Mouse (Mus musculus) left cerebral cortex, postnatal 14 days (tissue): ENCODE measurements at regions not wholly inside any gene's neighbourhood (a gene's known extent, or its start where the extent isn't known, plus 50 kb on each side); places are given as distances from the start of the nearest gene placed in this dataset.
A peak's percentile ranks its signal among the peaks of the same experiment; 100 is the strongest.

ENCODE experiments used
- DNase-seq, 2 experiments: peaks; one replicate each; pipeline ENCODE4 v3.0.0; 2021 to 2022; ENCODE audit warnings: low spot score in 2 of 2, mixed read lengths in 1 of 2
- intact Hi-C: fragments of 180-260 bp; cut with DNase I; formaldehyde crosslinking; loops from one replicate; pipeline ENCODE4 v1.15.1; 2025

DNA sequence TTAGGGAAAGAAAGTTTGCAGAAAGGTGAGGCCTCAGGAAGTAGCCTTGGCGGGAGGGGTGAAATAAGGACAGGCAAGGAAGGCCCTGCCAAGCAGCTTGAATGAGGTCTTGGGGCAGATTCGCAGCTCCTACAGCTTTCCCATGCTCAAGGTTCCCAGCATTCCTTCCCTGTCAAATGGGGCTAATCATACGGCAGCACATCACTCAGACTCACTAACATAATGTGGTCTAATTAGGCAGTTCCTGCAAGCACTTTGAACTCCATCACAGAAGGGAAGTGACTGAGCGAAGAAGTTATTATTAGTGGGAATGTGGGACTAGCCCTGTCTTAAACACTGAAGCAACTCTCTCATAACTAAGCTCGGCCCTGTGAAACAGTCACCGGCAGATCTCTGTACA, 87.1 kb upstream of the Gm10260 start:
- DNase-seq = no peak
- intact Hi-C loops = no loop called here

DNA sequence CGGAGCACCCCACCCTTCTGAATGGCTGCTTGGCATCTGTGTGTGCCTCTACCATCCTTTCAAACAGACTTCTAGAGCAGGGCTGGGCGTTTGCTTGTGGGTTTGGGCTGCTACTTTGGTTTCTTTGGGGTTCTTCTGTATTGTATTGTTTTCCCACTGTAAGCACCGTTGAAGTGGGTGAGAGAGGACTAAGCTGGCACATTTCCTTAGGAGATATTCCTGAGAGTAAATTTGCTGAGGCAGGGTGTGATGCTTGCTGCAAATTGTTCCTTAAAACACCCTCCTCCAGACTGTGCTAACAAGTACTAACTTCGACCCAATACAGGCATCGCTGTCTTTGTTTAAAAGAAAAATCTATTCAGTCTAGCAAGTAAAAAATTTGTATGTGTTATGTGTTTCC, 84.7 kb upstream of the Gm10260 start:
- intact Hi-C loops = no loop called here
- DNase-seq = no peak

DNA sequence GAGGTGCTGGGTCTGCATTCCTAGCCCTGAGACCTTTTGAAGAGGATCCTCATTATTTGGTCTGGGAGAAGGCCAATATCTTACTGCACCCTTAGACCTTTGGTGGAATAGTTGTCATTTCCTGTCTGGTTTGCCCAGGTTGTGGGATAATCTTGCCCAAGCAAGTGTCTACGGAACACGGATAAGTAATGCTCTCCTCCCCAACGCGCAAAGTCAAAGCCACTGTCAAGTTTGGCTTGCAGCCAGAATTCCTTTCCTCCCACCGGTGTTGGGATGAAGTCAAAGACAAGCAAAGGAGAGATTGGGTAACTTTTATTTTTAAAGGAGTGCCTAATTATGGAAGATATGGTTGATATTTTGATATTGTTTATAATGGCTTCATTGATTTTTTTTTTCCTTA, 82.4 kb upstream of the Gm10260 start:
- no peak for DNase-seq
- intact Hi-C loops = no loop called here

DNA sequence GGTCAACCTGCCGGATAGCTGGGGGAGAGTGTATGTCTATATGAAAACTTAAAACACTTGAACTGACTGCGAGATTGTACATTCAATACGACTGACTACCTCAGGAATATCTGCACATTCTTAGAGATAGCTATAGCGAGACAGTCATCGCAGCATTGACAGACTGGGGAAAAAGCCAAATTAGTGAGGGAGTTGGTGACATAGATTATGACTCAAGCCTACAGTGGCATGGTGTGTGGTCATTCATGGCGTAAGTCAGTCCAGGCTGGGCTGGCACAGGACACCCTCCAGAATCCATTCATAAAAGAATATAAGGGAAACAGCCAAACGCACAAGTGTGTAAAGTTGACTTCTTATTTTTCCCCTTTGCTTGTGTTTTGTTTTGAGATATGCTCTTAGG, 81.1 kb upstream of the Gm10260 start:
- intact Hi-C loops = no loop called here
- no peak for DNase-seq

DNA sequence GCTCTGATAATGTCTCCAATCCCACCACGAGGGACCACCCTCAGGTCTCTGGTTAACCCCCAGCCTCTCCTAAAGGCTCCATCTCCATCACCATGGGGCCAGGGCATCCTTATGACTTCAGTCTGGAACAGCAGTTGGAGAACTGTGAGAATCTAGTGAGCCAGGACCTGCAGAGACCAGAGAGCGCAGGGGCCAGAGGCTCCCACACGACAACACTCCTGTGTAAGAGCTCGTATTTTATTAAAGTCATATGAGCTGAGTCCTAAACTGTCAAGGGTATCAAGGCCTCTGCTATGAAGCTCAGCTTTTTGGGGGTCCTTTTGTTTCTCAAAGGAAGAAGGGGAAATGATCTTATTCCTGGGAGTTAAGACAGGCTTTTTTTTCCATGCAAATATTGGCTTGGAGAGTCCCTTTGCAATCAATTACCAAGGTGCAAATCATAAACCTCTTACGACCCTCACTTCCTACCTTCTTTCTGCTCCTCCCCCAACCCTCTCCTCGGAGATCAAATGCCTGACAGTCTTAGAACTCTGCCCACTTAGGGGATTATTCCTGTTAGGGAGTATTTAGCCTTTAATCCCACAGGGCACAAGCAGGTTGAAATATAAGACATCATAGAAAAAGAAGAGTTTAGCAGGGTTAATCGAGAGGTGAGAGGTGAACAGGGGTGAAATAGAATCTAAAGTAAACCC, 79.3 kb upstream of the Gm10260 start:
- no peak for DNase-seq
- intact Hi-C loops = no loop called here

DNA sequence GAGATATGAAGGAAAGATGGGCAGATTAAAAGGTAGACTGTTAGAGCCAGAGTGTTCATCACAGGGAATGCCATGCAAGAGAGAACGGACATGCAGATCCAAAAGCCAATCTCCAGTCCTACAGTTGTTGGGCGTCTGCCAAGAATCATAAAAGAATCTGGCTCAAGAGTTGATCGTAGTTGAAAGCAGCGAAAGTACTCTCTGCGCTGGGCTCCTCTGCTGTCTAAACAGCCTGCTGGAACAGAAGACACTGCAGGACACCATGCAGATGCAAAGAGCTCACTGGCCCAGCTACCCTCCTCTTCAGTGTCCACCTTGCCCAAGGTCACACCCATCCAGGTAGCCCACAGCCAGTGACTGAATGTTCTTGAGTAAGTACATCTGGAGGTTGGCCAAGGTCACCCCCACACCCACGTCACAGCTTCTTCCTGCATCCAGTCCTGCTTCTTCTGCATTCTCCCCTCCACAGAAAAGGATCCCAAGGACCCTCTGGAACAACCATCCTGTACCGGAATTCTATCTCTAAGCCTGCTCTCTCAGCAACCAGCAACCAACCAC, 77.1 kb upstream of the Gm10260 start:
- DNase-seq = peak in 1 of 2 experiments; percentile 22
- intact Hi-C loops = no loop called here

DNA sequence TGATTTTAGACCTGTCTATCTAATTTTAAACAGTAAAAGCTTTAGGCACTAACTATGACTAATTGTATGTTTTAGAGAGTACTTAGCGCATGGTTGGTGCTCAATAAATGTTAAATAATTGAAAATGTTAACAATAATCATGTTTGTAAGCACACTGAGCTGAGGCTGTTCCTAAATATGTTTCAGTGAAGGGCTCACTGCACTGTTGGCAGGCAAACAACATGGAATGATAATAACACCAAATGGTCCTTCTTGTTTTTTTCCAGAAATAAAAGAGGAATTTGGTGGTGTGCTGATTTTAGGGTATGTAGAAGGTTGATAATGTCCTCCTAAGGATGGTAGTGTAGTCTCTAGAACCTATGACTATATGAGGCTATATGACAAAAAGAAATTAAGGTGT, 72.0 kb upstream of the Gm10260 start:
- intact Hi-C loops = no loop called here
- DNase-seq = no peak

DNA sequence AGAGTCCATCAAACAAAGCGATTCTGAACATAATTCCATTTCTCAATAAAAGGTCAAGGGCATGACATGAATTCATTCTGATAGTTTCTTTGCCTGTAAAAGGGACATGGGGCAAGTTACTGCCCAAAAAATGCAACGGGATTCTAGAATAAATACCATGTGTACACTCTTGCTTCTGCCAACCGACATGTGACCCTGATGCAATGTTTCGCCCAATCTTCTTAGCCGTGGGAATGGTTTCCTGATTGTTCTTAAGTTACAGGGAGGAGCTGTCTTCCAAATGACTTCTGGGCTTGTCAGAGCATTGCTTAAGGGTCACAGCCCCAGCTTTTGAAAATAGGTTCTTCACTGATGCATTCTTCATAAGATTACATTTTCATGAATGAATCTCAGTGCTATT, 71.4 kb upstream of the Gm10260 start:
- DNase-seq = no peak
- intact Hi-C loops = no loop called here

DNA sequence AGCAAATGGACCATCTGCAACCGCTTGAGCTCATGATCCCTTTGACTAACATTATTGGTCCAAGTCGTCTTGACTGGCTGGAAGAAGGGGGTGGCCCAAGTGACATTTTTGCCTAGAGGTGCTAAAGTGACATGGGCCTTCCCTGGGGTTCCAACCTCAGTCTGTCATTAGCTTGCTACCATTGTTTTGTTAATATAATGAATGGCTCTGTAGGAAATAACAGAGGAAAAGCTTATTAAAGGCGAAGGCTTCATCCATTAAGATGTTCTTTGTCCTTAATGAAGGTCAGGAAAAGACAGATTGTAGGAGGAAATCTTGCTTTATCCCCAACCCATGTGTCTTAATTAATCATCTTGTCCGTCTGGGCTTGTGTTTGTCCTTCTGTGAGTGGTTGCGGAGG, 69.1 kb upstream of the Gm10260 start:
- intact Hi-C loops = no loop called here

DNA sequence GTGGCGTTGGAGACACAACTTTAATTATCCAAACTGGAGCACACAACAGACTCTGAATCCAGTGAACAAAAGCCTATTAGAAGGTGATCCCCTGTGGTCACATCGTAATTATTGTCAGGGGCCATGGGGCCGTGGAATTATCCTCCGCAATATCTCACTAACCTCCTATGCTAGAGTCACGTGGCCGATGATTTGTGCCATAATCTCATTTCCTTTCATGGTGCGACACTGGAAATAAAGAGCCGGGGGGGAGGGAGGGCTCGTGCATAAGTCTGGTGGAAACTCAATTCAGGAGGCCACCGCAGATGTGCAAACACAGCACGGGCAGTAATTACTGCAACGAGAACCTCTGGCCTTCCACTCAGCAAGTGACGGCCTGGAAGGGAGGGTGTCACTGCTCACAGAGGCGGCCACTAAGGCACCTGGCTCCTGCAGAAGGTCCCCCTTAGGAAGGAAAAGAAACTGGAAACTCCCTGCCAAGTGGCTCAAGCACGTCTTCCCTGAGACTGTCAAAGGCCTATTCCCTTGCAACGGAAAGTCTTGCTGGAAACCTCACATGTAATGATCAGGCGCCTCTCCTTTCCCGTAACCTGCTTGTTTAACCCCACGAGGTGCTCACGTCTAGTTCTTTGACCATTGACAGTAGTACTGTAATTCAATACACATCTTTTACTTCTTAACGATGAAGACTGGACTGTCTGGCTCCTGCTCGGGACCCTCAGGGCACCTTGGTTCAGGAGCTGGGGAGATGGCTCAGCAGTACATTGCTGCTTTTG, 65.6 kb upstream of the Gm10260 start:
- no peak for DNase-seq
- intact Hi-C loops = no loop called here

More for the DNA sequence above, 69.1 kb upstream of the Gm10260 start:
- DNase-seq = no peak

DNA sequence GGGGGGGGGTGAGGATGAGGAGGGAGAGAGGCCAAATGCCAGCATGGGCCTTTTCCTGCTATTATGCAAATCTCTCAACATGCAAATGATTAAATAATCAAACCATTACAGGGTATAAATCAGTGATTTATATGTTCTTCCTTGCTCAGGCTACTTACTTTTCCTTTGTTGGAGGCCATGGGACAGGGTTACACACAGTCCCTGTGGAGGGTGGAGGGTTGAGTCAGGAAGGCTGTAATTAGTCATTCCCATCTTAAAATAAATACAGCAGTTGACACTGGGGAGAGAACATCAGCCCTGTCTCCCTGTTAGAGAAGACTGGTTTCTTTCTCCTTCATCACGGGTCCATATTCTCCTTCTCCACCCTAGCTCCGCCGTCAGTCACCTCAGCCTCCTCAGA, 64.9 kb upstream of the Gm10260 start:
- intact Hi-C loops = no loop called here
- no peak for DNase-seq

DNA sequence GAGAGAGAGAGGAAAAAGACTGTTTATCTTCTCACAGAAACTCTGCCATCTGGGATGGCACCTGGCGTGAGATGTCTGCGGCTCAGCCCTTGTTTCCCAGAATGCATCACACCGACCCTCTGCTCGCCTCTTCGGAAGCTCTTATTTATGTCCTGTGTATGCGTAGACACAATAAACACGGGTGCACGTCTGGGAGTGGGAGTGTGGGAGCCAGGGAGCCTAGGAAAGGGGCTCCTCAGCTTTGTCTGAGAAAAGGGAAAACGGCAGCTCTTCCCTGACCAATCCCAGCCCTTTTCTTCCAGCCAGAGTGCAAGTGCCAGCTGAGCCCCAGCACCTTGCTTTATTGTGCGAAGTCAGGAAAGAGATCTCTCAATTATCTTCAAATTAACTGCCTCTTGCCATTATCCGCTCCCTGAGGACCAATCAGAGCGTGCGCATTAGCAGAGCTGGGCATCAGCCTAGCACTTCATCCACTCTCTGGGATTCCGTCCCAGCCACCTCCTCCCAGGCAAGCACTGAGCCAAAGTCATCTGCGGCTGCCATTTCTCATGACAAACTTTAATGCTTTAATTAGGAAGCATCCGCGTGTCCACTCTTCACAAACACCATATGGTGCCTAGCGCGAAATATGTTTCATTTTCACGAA, 63.8 kb upstream of the Gm10260 start:
- intact Hi-C loops = no loop called here
- peak; percentile 37 to 40 for DNase-seq

DNA sequence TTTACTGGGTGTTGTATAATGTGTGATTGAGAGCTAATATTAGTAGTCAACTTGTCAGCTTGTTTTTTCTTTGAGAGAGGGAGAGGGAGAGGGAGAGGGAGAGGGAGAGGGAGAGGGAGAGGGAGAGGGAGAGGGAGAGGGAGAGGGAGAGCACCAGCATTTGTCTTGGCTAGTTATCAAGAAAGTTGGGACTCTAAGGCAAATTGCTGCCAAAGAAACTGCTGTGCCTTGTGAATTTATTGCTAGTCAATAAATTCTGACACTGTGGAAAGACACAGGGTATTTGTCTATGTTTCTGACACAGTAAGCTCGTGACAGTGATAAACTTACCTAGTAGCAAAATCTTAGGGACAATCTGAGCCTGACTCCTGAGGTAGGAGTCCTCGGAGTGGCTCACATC, 61.2 kb upstream of the Gm10260 start:
- DNase-seq = no peak
- intact Hi-C loops = no loop called here

DNA sequence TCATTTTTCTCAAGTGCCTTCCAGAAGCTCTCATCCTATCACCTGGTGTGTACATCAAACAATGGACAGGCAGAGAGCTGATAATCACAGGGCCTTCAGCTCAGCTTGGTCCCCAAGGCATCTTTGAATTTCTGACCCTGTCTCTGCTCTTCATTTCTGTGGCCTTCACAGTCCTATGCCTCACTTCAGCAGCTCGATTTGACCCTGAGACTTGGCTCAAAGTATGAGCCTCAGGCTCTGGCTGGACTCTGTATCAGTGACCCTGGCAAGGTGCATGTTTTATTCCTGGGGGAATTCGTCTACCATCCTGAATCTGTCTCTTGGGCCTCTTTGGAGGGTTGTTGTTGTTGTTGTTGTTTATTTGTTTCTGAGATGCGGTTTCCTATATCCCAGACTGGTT, 60.6 kb upstream of the Gm10260 start:
- intact Hi-C loops = no loop called here
- DNase-seq = no peak

DNA sequence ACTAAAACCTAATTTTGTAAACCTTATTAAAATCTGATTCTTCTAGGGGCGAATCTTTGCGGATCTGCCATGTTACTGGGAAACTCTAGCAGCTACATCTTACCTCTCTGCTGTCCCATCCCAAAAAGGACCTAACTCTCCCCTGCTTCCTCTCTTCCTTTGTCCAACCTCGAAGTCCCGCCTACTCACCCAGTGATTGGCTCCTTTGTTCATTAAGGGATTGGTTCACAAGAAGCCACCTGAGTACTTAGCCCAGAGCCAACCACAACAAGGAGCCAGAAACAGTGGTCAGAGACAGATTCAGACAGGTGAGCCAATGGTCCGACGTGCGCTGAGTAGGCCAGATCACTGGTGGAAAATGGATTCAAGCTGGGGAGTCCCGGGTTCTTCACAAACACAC, 60.0 kb upstream of the Gm10260 start:
- DNase-seq = no peak
- intact Hi-C loops = no loop called here

DNA sequence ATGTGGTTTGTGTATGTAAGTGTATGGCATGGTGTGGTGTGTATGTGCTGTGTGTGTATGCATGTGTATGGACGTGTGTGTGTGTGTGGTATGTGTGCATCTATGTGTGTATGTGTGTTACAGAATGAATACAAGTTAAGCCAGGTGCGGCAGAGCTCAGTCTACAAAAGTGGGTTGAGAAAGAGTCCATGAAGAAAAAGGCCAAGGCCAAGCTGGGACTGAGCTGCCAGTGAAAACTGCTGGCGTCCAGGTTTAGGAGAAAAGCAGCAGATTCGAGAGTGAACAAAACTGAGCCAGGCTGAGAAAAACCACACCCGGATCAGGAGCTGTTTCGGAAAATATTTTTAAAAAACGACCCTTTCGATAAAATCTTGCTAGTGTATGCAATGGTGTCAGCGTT, 58.6 kb upstream of the Gm10260 start:
- no peak for DNase-seq
- intact Hi-C loops = no loop called here

DNA sequence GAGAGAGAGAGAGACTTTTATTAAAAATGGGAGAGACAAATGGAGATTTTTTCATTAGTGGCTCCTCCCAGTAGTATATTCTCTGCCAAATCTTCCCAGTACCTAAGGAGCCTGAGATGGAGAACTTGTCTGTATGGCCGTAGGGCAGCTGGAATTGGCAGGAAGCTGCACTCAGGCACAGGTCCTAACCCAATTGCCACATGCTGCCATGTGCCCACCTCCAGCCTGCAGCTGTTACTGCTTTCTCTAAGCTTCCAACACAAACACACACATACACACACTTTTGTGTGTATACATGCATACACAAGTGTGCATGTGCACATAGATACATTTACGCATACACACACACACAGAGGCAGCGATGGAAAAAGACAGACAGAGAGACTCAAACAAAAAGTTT, 56.5 kb upstream of the Gm10260 start:
- intact Hi-C loops = no loop called here
- DNase-seq = no peak
